Mouse (Mus musculus): ENCODE data around the gene Gpx3. TPM values are rescaled to one million over a fixed set of nuclear protein-coding genes. Genes with fewer than 3 reads are reported as not detected.

Gpx3 gene
- total RNA-seq, 2 experiments from 2014 or later: 7.0 to 7.1 TPM

DNA sequence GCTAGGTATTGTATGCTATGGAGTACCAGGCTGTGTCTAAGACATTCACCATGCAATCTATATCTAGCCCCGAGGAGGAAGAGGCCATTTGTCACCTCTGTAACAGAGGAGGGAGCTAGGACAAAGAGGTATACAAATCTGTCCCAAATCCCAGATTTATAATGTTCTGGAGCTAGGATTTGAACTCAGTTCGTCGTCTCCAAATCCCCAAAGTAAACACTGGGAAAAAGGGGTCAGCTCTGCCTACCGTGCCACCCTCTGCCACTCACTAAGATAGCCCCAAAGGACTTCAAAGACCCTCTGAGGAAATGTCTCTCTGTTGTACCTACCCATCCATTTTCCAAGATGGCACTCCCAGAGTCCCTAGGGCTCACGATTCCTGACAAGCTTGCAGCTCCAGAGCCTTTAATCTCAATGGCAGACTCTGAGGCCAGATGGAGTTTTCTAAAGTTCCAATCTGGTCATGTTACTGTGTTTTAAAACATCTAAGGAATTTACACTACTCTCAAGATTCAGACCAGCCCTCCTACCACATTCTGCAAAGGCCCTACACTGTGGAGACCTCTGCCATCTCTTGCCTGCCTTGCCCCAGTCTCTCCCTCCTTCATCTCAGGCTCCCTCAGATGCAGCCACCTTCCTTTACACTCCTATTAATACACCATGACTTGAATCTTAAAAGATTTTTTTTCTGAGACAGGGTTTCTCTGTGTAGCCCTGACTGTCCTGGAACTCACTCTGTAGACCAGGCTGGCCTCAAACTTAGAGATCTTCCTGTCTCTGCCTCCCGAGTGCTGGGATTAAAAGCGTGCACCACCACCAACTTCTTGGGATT lies 9.6 kb downstream of the Gpx3 start:
- DNase-seq (ENCODE audit: low spot score in 2 of 2): no peak

- DNase-seq (ENCODE audit: low spot score in 2 of 2): no peak
Observed at GRCm38 (mm10) chr11:54912503-54913316, 10.5 kb downstream of the Gpx3 start.

DNA sequence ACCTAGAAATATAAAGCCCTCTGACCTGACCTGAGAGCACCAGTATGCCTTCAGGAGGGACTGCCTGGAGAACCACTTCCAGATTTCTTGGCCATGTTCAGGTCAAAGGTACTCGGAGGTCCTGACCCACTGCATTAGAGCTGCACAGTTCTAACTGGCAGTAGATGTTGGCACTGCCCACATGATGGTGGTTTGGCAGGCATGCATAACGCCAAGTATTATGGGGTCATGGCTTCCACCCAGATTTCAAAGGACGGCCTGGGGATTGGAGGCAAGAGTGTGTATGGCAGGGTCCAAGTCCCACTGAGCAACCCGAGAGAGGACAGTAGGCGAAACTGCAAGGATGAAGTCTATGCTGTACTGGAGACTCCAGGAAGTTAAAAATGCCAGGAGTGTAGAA lies 11.6 kb downstream of the Gpx3 start:
- no peak for DNase-seq (ENCODE audit: low spot score in 2 of 2)

- no peak for DNase-seq (ENCODE audit: low spot score in 2 of 2)
Observed at GRCm38 (mm10) chr11:54917461-54917860, 15.2 kb downstream of the Gpx3 start.

- no peak for DNase-seq (ENCODE audit: low spot score in 2 of 2)
Observed at GRCm38 (mm10) chr11:54918273-54918672, 16.0 kb downstream of the Gpx3 start.

DNA sequence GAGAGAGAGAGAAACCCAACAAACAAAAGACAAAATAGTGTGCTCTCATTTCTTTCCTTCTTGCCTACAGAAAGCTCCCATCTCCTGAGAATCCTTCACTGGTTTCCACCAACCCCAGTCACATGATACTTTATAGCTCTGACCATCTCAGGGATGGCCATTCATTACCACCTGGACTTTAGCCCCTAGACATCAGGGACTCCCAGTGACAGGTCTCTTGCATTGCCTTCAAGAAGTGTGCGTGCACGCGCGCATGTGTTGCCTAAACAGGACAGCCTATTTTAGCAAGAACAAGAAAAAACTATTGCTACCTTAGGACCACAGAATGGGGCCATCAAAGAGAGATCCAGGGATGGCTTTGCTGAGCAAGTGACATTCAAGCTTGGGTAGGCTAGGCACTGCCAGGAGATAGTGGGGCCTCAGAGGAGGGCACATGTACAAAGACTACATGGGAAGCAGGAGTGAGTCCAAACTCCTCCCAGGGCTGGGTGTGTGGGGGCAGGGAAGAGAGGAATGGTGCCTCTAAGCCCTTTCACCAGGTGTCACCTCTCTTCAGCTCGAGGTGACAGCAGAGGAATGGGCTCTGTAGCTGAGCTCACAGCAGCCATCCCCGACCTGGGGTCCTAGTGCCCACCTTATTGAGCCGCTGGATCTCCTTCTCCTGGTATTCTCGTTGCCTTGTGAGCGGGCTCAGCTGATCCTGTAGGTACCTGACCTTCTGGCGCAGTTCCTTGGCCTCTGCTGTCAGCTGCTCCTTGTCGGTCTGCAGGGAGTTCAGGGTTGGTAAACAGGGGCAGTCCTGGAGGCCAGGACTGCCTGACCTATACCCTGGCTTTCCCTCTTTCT lies 18.1 kb downstream of the Gpx3 start:
- DNase-seq (ENCODE audit: low spot score in 2 of 2): no peak

GRCm38 (mm10) chr11:54920973-54921580 lies 18.8 kb downstream of the Gpx3 start:
- no peak for DNase-seq (ENCODE audit: low spot score in 2 of 2)

- DNase-seq (ENCODE audit: low spot score in 2 of 2): no peak
Observed at GRCm38 (mm10) chr11:54921798-54922197, 19.5 kb downstream of the Gpx3 start.

- no peak for DNase-seq (ENCODE audit: low spot score in 2 of 2)
Observed at GRCm38 (mm10) chr11:54922488-54922887, 20.2 kb downstream of the Gpx3 start.

DNA sequence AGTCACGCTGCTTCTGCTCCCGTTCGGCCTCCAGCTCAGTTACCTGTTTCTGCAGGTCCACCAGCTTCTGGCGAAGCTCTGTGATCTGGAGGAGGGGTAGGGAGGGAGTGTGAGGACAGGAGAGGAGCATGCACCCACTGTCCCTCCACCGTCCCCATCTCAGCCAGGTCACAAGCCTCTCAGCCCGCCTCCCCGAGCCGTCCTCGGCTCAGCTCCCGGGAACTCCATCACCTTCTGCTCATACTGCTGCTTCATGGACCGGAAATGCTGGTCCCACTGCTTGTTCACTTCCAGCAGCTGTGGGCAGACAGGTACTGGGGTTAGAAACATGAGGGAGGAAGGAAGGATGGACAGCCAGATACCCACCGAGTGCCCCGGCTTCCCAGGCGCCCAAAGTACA lies 21.9 kb downstream of the Gpx3 start:
- DNase-seq (ENCODE audit: low spot score in 2 of 2): no peak

DNA sequence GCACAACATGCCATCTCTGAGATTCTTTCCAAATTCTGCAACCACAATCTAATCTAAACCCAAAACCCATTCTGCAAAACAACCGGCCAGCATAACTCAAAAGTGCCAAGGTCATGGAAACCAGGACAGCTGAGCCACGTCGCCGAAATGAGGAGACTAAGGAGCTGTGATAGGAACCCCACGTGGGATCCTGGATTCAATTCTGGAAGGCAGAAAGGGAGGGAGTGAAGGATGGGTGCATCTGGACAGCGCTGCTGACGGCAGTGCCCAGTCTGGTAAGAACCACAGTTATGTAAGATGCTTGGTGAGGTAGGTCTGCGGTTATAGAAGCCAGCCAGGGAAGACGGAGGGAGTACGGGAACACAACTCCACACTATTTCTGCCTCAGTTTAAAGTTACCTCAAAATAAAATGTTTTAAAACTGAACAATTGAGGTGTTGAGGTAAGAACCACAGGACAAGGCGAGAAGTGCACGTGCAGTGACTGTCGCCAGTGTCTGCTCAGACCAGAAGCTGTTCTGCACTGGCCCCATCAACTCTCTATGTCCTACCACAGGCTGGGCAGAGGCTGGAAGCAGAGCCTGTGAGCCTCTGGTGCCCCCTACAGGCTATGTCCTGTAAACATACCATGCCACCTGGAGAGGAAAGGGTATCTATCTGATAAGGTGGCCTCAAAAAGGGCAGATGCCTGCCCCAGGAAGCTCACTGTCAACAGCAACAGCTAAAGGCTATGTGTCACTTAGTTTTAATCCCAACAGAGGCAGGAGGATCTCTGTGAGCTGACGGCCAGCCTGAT lies 25.3 kb downstream of the Gpx3 start:
- DNase-seq (ENCODE audit: low spot score in 2 of 2): peak; percentile 66 to 75

DNA sequence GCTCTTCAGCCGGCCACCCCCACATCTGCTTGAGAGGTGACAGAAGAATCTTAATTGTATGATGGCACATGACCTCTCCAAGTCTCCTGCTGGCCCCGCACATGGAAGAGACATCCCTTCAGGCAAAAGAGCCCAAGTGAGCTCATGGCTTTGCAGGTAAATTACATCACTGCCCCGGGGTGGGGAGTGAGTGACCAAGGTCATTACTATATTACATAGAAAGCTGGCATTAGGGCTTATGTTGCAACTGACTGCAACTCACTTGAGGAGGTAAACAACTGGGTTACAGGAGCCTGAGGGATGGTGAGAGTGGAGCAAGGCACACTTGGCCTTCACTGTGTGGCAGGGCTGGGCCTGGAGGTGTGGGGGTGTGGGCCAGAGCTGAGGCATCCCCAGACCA lies 26.0 kb downstream of the Gpx3 start:
- DNase-seq (ENCODE audit: low spot score in 2 of 2): no peak

DNA sequence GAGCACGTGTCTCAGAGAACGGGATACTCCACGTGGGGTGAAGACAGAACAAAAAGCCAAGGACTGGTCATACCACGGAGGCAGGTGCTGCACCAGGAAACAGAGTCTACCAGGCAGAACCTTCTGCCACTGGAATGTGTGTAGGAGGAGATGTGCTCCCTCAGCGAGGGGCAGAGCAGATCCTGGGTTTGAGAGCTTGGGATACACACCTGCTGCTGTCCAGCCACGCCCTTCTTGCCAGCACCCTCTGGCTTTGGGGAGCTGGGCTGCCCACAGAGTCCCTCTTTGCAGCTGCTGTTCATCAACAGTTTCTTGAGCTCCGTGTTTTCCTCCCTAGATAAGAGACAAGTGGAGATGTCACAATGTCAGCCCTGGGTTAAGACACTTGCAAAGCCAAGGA lies 26.6 kb downstream of the Gpx3 start:
- DNase-seq (ENCODE audit: low spot score in 2 of 2): no peak

DNA sequence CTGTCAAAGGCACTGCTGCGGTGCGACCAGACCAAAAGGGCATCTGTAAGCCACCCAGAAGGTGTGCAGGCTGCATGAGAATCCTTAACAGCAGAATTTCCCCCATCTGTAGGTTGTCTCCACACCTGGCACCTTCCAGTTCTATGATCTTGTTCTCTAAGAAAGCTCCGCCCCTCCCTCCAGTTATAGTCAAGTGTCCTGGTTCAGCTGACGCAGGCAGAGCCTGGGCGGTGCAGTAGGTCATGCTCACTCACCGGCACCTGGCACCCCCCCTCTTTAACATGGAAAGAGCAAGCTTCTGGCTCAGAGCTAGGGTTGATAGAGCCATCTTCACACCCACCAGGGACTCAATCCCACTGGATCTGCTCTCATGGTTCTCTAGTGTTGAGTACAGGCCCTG lies 27.0 kb downstream of the Gpx3 start:
- DNase-seq (ENCODE audit: low spot score in 2 of 2): no peak

GRCm38 (mm10) chr11:54929744-54930143 lies 27.5 kb downstream of the Gpx3 start:
- DNase-seq (ENCODE audit: low spot score in 2 of 2): no peak

DNA sequence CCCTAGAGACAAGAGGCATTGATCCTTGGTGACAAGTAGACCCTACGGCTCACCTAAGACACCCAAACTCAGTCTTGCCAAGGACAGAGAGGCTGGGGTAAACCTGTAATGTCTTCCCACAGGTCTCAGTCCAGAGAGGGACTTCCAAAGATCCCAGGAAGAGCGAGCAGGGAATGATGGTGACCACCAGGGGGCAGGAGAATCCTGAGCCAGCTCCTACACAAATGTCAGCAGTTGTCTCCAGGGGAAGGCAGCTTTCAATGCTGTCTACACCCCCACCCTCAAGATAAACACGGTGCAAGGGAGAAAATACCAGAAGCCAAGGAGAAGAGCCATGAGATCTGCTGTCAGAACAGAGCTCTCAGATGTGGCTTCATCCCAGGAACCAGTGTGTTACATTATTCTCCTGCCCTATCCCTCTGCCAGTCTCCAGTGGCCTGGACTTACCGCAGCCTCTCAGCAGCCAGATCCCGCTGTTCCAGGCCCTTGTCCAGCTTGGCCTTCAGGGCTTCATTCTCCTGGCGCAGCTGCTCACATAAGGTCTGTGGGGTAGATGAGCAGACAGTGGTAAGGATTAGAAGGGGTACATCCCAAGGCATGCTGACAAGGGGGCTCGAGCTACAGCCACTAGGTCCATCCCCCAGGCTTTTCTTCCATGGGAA lies 28.2 kb downstream of the Gpx3 start:
- DNase-seq (ENCODE audit: low spot score in 2 of 2): peak; percentile 62 to 75

DNA sequence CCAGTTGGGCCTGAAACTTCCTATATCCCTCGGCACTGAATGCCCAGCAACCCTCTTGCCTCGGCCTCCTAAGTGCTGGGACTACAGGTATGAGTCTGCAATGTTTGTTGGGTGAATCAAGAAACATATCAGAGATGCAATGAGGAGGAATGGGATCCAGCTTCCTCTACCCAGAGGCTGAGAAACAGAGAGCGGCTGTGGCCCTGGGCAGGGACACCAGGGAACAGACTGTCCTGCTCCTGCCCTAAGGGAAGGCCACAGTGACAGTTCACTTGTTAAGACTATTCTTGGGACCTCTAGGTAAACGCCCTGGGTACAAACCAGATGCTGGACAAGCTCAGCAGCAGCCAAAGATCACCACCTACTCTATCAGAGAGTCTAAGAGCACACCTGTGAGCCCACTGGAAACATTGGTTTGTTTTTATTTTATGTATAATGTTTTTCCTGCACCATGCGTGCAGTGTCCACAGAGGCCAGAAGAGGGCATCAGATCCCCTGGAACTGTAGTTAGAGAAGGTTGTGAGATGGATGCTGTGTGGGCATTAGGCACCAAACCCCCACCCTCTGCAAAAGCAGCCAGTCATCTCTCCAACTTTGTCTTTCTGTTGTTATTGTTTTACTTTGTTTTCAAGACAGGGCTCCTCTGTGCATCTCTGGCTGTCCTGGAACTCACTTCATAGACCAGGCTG lies 29.3 kb downstream of the Gpx3 start:
- DNase-seq (ENCODE audit: low spot score in 2 of 2): peak; percentile 71 to 72

DNA sequence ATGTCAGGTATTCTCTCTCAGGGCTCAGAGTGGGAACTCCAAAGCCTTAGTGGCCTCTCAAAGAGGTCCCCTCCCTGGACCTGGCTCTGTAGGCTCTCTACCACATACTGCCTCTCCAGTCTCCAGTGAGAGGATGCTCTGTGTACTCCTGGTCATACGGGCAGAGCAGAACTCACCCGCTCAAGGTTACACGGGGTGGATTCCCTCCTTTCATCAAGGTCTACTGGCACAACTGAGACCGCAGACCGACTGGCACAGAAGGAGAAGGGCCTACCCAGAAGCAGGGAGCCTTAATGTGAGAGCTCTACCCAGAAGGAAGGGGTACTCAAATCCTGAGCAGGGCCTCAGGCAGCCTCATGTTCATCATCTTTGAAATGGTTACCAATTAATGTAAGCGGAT lies 30.3 kb downstream of the Gpx3 start:
- no peak for DNase-seq (ENCODE audit: low spot score in 2 of 2)

DNA sequence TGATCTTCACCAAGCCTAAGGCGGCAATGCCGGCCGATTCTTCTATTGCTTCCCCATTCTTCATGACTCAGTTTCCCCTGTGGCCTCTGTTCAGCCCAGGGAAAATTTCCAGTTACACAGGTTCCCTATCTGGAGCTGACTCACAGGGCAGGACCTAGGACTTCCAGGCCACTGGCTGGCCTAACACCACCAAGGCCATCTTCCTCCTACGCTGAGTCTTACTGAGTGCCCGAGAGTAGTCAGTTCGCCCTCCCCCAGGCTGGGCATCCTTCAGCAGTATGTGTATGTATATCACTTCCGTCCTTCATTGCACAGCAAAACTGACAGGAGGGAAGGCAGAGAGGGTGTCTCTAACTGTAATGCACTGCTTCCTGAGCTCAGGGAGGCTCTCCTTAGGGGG lies 31.9 kb downstream of the Gpx3 start:
- DNase-seq (ENCODE audit: low spot score in 2 of 2): no peak
